Mouse (Mus musculus): ENCODE measurements at regions not wholly inside any gene's neighbourhood (a gene's known extent, or its start where the extent isn't known, plus 50 kb on each side); places are given as distances from the start of the nearest gene placed in this dataset.

- H3K4me1 ChIP-seq (ENCODE audit: control insufficient read depth in 1 of 2, insufficient read depth in 2 of 2, low read length in 2 of 2): no peaks in the 10 kb centered on the region
- no peak overlapping the region for H3K9ac ChIP-seq (ENCODE audit: control insufficient read depth, low read depth, low read length, poor library complexity, severe bottlenecking)
- no peak overlapping the region for H3K27ac ChIP-seq (ENCODE audit: control insufficient read depth, low read depth, low read length)
- no peaks in the 10 kb centered on the region for H3K79me2 ChIP-seq (ENCODE audit: control insufficient read depth, insufficient read depth, low read length, poor library complexity)
- H3K36me3 ChIP-seq (ENCODE audit: control insufficient read depth in 1 of 2, insufficient read depth in 2 of 2, low read length in 2 of 2): no peaks in the 10 kb centered on the region
- H3K4me3 ChIP-seq (ENCODE audit: control insufficient read depth in 1 of 2, insufficient read depth in 1 of 2, low read depth in 2 of 2, low read length in 2 of 2): no peak overlapping the region
- no peaks in the 10 kb centered on the region for H3K9me3 ChIP-seq (replicated peaks; ENCODE audit: insufficient read depth, low read length)
- TF ChIP-seq USF1 (IDR thresholded peaks at IDR 0.05; ENCODE audit: low read depth, low read length) (no peak), GABPA (IDR thresholded peaks at IDR 0.05; ENCODE audit: low read depth, low read length) (no peak), SMC3 (IDR thresholded peaks at IDR 0.05; ENCODE audit: low read depth, low read length) (no peak), MAX (IDR thresholded peaks at IDR 0.05; ENCODE audit: low read length) (no peak), ELF1 (IDR thresholded peaks at IDR 0.05; ENCODE audit: low read depth, low read length) (no peak), E2F4 (IDR thresholded peaks at IDR 0.05; ENCODE audit: borderline replicate concordance, low read depth, low read length) (no peak)
- no peak for DNase-seq (ENCODE audit: low read depth, low spot score)
- H3K27me3 ChIP-seq (ENCODE audit: control insufficient read depth in 1 of 2, insufficient read depth in 2 of 2, low read length in 2 of 2): no peaks in the 10 kb centered on the region
Measured at GRCm38 (mm10) chr16:63225097-63225496, 371.0 kb downstream of the Pros1 start.

- TF ChIP-seq JUND (IDR thresholded peaks at IDR 0.05; ENCODE audit: low read depth, low read length) (no peak), MYC (IDR thresholded peaks at IDR 0.05; ENCODE audit: low read depth, low read length) (no peak)
- H3K9me3 ChIP-seq (replicated peaks; ENCODE audit: insufficient read depth, low read length): no peaks in the 10 kb centered on the region
- H3K27ac ChIP-seq (ENCODE audit: control insufficient read depth, low read depth, low read length): no peak overlapping the region
- no peaks in the 10 kb centered on the region for H3K4me1 ChIP-seq (ENCODE audit: control insufficient read depth in 1 of 2, insufficient read depth in 2 of 2, low read length in 2 of 2)
- no peaks in the 10 kb centered on the region for H3K36me3 ChIP-seq (ENCODE audit: control insufficient read depth in 1 of 2, insufficient read depth in 2 of 2, low read length in 2 of 2)
- H3K4me3 ChIP-seq (ENCODE audit: control insufficient read depth in 1 of 2, insufficient read depth in 1 of 2, low read depth in 2 of 2, low read length in 2 of 2): no peak overlapping the region
- no peaks in the 10 kb centered on the region for H3K27me3 ChIP-seq (ENCODE audit: control insufficient read depth in 1 of 2, insufficient read depth in 2 of 2, low read length in 2 of 2)
- no peak overlapping the region for H3K9ac ChIP-seq (ENCODE audit: control insufficient read depth, low read depth, low read length, poor library complexity, severe bottlenecking)
- no peaks in the 10 kb centered on the region for H3K79me2 ChIP-seq (ENCODE audit: control insufficient read depth, insufficient read depth, low read length, poor library complexity)
- DNase-seq (ENCODE audit: low read depth, low spot score): no peak
Measured at GRCm38 (mm10) chr16:63229135-63229534, 375.0 kb downstream of the Pros1 start.

- H3K4me3 ChIP-seq (ENCODE audit: control insufficient read depth in 1 of 2, insufficient read depth in 1 of 2, low read depth in 2 of 2, low read length in 2 of 2): no peak overlapping the region
- no peaks in the 10 kb centered on the region for H3K79me2 ChIP-seq (ENCODE audit: control insufficient read depth, insufficient read depth, low read length, poor library complexity)
- no peaks in the 10 kb centered on the region for H3K4me1 ChIP-seq (ENCODE audit: control insufficient read depth in 1 of 2, insufficient read depth in 2 of 2, low read length in 2 of 2)
- H3K27me3 ChIP-seq (ENCODE audit: control insufficient read depth in 1 of 2, insufficient read depth in 2 of 2, low read length in 2 of 2): no peaks in the 10 kb centered on the region
- no peak for DNase-seq (ENCODE audit: low read depth, low spot score)
- TF ChIP-seq NRF1 (IDR thresholded peaks at IDR 0.05; ENCODE audit: insufficient read depth, low read depth, low read length, poor library complexity, severe bottlenecking): no peak
- no peak for TF ChIP-seq E2F4 (IDR thresholded peaks at IDR 0.05; ENCODE audit: borderline replicate concordance, low read depth, low read length)
- TF ChIP-seq CHD1 (IDR thresholded peaks at IDR 0.05; ENCODE audit: low read depth, low read length): no peak
- no peak for TF ChIP-seq NELFE (IDR thresholded peaks at IDR 0.05; ENCODE audit: low read depth, low read length)
- TF ChIP-seq JUND (IDR thresholded peaks at IDR 0.05; ENCODE audit: low read depth, low read length): no peak
- TF ChIP-seq ZKSCAN1 (IDR thresholded peaks at IDR 0.05; ENCODE audit: low read depth, low read length): no peak
- no peak for TF ChIP-seq GATA1 (IDR thresholded peaks at IDR 0.05; ENCODE audit: low read depth, low read length)
- TF ChIP-seq RAD21 (IDR thresholded peaks at IDR 0.05; ENCODE audit: low read depth, low read length): no peak
- TF ChIP-seq CTCF (IDR thresholded peaks at IDR 0.05 in 2 of 3, conservative IDR thresholded peaks at IDR 0.05 in 1 of 3; ENCODE audit: control insufficient read depth in 1 of 3, insufficient read depth in 1 of 3, low read depth in 2 of 3, low read length in 3 of 3, poor library complexity in 1 of 3, severe bottlenecking in 1 of 3): no peak
- no peak for TF ChIP-seq POLR2AphosphoS5 (IDR thresholded peaks at IDR 0.05; ENCODE audit: borderline replicate concordance, low read depth, low read length)
- TF ChIP-seq MEF2A (IDR thresholded peaks at IDR 0.05; ENCODE audit: extremely low read depth, insufficient replicate concordance, low read depth, low read length, poor library complexity, severe bottlenecking): no peak
- H3K36me3 ChIP-seq (ENCODE audit: control insufficient read depth in 1 of 2, insufficient read depth in 2 of 2, low read length in 2 of 2): no peaks in the 10 kb centered on the region
- H3K27ac ChIP-seq (ENCODE audit: control insufficient read depth, low read depth, low read length): no peak overlapping the region
- H3K9ac ChIP-seq (ENCODE audit: control insufficient read depth, low read depth, low read length, poor library complexity, severe bottlenecking): no peak overlapping the region
- H3K9me3 ChIP-seq (replicated peaks; ENCODE audit: insufficient read depth, low read length): no peaks in the 10 kb centered on the region
Measured at GRCm38 (mm10) chr16:63229567-63229966, 375.5 kb downstream of the Pros1 start.

Data from MEL (cell line).